Mouse (Mus musculus): ENCODE data around the gene Sfxn5. TPM values are rescaled to one million over a fixed set of nuclear protein-coding genes. Genes with fewer than 3 reads are reported as not detected.
A peak's percentile ranks its signal among the peaks of the same experiment; 100 is the strongest.

The Sfxn5 gene
- total and polyA plus RNA-seq, 3 experiments, result 1.8 to 3.0 TPM; not detected in 1

DNA sequence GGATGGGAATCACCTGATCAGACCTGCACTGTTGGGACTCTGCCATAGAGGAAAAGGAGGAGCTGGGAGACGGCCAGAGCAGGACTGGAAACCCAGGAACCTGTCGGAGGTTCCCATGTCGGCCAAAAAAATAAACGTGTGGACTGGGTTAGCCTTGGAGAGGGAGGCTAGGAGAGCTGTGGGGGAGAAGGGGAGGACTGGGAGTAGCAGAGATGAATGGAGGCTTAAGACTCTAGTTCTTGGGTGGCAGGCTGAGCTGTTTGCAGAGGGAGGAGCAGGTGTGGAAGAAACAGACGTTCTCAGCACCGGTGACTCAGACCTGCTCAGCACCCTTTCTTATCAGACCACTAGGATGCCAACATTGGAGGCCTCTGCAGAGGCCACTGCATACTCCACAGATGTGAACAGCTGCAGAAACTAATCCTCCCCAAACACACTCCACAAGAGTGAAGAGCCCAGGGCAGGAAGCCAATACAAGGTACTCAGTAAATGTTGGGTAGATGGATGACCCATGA, 1.9 kb downstream of the Sfxn5 start:
- Histone ChIP-seq H3K4me1 (ENCODE audit: control insufficient read depth in 1 of 2, insufficient read depth in 2 of 2, low read length in 2 of 2) (peaks cover 2 to 19% of the 10 kb centered on the region in 2 experiments), H3K9me3 (replicated peaks; ENCODE audit: insufficient read depth, low read length) (no peaks in the 10 kb centered on the region), H3K27ac (ENCODE audit: control insufficient read depth, low read depth, low read length) (no peak overlapping the region), H3K36me3 (ENCODE audit: control insufficient read depth in 1 of 2, insufficient read depth in 2 of 2, low read length in 2 of 2) (peaks cover 0 to 16% of the 10 kb centered on the region in 2 experiments; a peak in 2 of 4 replicates), H3K4me3 (ENCODE audit: control insufficient read depth in 1 of 2, insufficient read depth in 1 of 2, low read depth in 2 of 2, low read length in 2 of 2) (no peak overlapping the region), H3K79me2 (ENCODE audit: control insufficient read depth, insufficient read depth, low read length, poor library complexity) (peaks cover 2% of the 10 kb centered on the region; the same call in 1 of the 2 replicates), H3K27me3 (ENCODE audit: control insufficient read depth in 1 of 2, insufficient read depth in 2 of 2, low read length in 2 of 2) (no peaks in the 10 kb centered on the region), H3K9ac (ENCODE audit: control insufficient read depth, low read depth, low read length, poor library complexity, severe bottlenecking) (no peak overlapping the region)
- peak; percentile 64 for DNase-seq (ENCODE audit: low read depth, low spot score)
- TF ChIP-seq GATA1 (IDR thresholded peaks at IDR 0.05; ENCODE audit: low read depth, low read length), result 0 out of 2 replicates have a peak, but pooled peaks have one; percentile 6
- TF ChIP-seq EP300 (IDR thresholded peaks at IDR 0.05; ENCODE audit: low read depth in 1 of 2, low read length in 2 of 2), result 0 out of 4 replicates have a peak, but pooled peaks of 1 of the 2 experiments have one; percentile 8
- peak; percentile 15; the same call in 1 of the 2 replicates for TF ChIP-seq TAL1 (IDR thresholded peaks at IDR 0.05; ENCODE audit: low read length)
- TF ChIP-seq NELFE (IDR thresholded peaks at IDR 0.05; ENCODE audit: low read depth, low read length), result no peak

GRCm38 (mm10) chr6:85329666-85330185, 3.5 kb downstream of the Sfxn5 start:
- Histone ChIP-seq H3K4me3 (ENCODE audit: control insufficient read depth in 1 of 2, insufficient read depth in 1 of 2, low read depth in 2 of 2, low read length in 2 of 2) (no peak overlapping the region), H3K79me2 (ENCODE audit: control insufficient read depth, insufficient read depth, low read length, poor library complexity) (peaks cover 2% of the 10 kb centered on the region; the same call in 1 of the 2 replicates), H3K4me1 (ENCODE audit: control insufficient read depth in 1 of 2, insufficient read depth in 2 of 2, low read length in 2 of 2) (peaks cover 2 to 20% of the 10 kb centered on the region in 2 experiments), H3K27me3 (ENCODE audit: control insufficient read depth in 1 of 2, insufficient read depth in 2 of 2, low read length in 2 of 2) (no peaks in the 10 kb centered on the region), H3K9me3 (replicated peaks; ENCODE audit: insufficient read depth, low read length) (no peaks in the 10 kb centered on the region), H3K36me3 (ENCODE audit: control insufficient read depth in 1 of 2, insufficient read depth in 2 of 2, low read length in 2 of 2) (peaks cover 0 to 17% of the 10 kb centered on the region in 2 experiments; a peak in 2 of 4 replicates), H3K27ac (ENCODE audit: control insufficient read depth, low read depth, low read length) (no peak overlapping the region), H3K9ac (ENCODE audit: control insufficient read depth, low read depth, low read length, poor library complexity, severe bottlenecking) (no peak overlapping the region)
- DNase-seq (ENCODE audit: low read depth, low spot score), result no peak
- TF ChIP-seq MAZ (IDR thresholded peaks at IDR 0.05; ENCODE audit: low read depth, low read length) (no peak), ZNF384 (IDR thresholded peaks at IDR 0.05; ENCODE audit: low read depth, low read length) (no peak), E2F4 (IDR thresholded peaks at IDR 0.05; ENCODE audit: borderline replicate concordance, low read depth, low read length) (no peak)

DNA sequence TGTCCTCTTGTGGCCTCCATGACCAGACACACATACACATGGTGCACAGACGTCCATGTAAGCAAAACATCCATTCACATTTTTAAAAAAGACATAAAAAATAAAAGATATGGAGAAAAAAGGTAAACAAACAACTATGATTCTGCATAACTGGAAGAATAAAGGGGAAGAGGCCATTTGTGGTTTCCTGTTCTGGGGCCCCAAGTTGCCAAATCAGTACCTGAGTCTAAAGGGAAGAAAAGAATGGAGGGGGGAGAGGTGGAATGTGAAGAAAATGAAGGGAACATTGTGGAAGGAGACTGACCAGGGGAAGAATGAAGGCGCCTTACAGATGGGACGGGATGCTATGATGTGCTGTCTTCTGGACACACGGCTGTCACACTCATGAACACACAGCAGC, 6.7 kb downstream of the Sfxn5 start:
- H3K36me3 ChIP-seq (ENCODE audit: control insufficient read depth in 1 of 2, insufficient read depth in 2 of 2, low read length in 2 of 2), result peaks cover 0 to 11% of the 10 kb centered on the region in 2 experiments; a peak in 2 of 4 replicates
- H3K27me3 ChIP-seq (ENCODE audit: control insufficient read depth in 1 of 2, insufficient read depth in 2 of 2, low read length in 2 of 2), result no peaks in the 10 kb centered on the region
- H3K4me1 ChIP-seq (ENCODE audit: control insufficient read depth in 1 of 2, insufficient read depth in 2 of 2, low read length in 2 of 2), result peaks cover 0 to 8% of the 10 kb centered on the region in 2 experiments; a peak in 3 of 4 replicates
- TF ChIP-seq TAL1 (IDR thresholded peaks at IDR 0.05; ENCODE audit: low read length) (no peak), RCOR1 (IDR thresholded peaks at IDR 0.05; ENCODE audit: low read depth, low read length) (peak; percentile 69)
- H3K4me3 ChIP-seq (ENCODE audit: control insufficient read depth in 1 of 2, insufficient read depth in 1 of 2, low read depth in 2 of 2, low read length in 2 of 2), result no peak overlapping the region
- H3K27ac ChIP-seq (ENCODE audit: control insufficient read depth, low read depth, low read length), result no peak overlapping the region
- no peaks in the 10 kb centered on the region for H3K79me2 ChIP-seq (ENCODE audit: control insufficient read depth, insufficient read depth, low read length, poor library complexity)
- DNase-seq (ENCODE audit: low read depth, low spot score), result no peak
- no peak overlapping the region for H3K9ac ChIP-seq (ENCODE audit: control insufficient read depth, low read depth, low read length, poor library complexity, severe bottlenecking)
- H3K9me3 ChIP-seq (replicated peaks; ENCODE audit: insufficient read depth, low read length), result no peaks in the 10 kb centered on the region
